Mouse (Mus musculus) midbrain, embryonic 13.5 days (tissue): ENCODE data around the gene P2rx1. TPM values are rescaled to one million over a fixed set of nuclear protein-coding genes. Genes with fewer than 3 reads are reported as not detected.
A peak's percentile ranks its signal among the peaks of the same experiment; 100 is the strongest.

Experiments
- ATAC-seq: fragments of 200-750 bp; cut with Nextera tagmentation; 2 replicates; pipeline ENCODE4 v1.8.0; 2017; ENCODE audit warnings: mild to moderate bottlenecking, moderate TSS enrichment, moderate library complexity
- H3K27ac ChIP-seq: fragments of 300-500 bp; sonication (generic); 2 replicates; pipeline ENCODE4 v1.5.1; 2015; ENCODE audit warnings: inconsistent platforms, mild to moderate bottlenecking, moderate library complexity
- H3K27me3 ChIP-seq: fragments of 300-500 bp; sonication (generic); 2 replicates; pipeline ENCODE4 v1.6.1; 2015; ENCODE audit warnings: mild to moderate bottlenecking, inconsistent platforms
- H3K36me3 ChIP-seq: fragments of 300-500 bp; sonication (generic); 2 replicates; pipeline ENCODE4 v1.6.1; 2015; ENCODE audit warnings: mild to moderate bottlenecking, inconsistent platforms
- H3K4me1 ChIP-seq: fragments of 300-500 bp; sonication (generic); replicated peaks from 2 replicates; pipeline ENCODE4 v1.6.1; 2015; ENCODE audit warnings: inconsistent platforms
- H3K4me2 ChIP-seq: fragments of 300-500 bp; sonication (generic); replicated peaks from 2 replicates; pipeline ENCODE4 v1.6.1; 2015; ENCODE audit warnings: moderate library complexity, mild to moderate bottlenecking, inconsistent platforms
- H3K4me3 ChIP-seq: fragments of 300-500 bp; sonication (generic); replicated peaks from 2 replicates; pipeline ENCODE4 v1.5.1; 2015; ENCODE audit warnings: mild to moderate bottlenecking, inconsistent platforms
- H3K9ac ChIP-seq: fragments of 300-500 bp; sonication (generic); replicated peaks from 2 replicates; pipeline ENCODE4 v1.6.1; 2015; ENCODE audit warnings: mild to moderate bottlenecking, inconsistent platforms
- H3K9me3 ChIP-seq: fragments of 300-500 bp; sonication (generic); 2 replicates; pipeline ENCODE4 v1.6.1; 2016; ENCODE audit warnings: mild to moderate bottlenecking, inconsistent platforms
- WGBS: fragments of 180-500 bp; shearing (Covaris S2); methylation state at CpG from one replicate; pipeline ENCODE4 v1.1.7; 2015; 5-methylcytosine and 5-hydroxymethylcytosine counted together
- polyA plus RNA-seq: library from polyadenylated mRNA; unstranded; fragments of >200 nt; fragmentation: Nextera tagmentation; extraction: Ambion mirVana; gene quantifications from 2 replicates; pipeline ENCODE4 v1.2.1, GENCODE M21; 2015

P2rx1 gene
- polyA plus RNA-seq, 1 experiment from 2014 or later = 0.58 TPM

- H3K4me3 ChIP-seq = no peak overlapping the region
Observed at GRCm38 (mm10) chr11:72991961-72992360, 6.9 kb upstream of the P2rx1 start.

DNA sequence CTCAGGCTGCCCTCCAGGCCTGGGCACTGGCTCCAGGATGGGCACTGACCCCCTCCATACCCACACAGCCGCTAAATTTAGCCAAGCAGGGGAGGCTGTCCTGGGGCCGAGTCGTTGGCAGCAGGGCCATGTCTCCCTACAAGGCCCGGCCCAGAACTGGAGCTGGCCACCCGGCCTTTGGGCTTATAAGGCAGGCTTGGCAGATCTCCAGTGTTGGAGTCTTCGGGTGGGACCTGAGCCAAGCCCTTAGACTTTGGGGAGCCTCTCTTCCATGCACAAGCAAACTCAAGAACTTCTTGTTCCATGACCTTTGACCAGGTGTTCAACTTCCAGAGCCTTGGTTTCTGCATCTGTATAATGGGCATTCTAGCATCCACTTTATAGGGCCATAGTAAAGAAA is 2.6 kb upstream of the P2rx1 start:
- no peaks in the 10 kb centered on the region for H3K27me3 ChIP-seq
- no peak overlapping the region for H3K9ac ChIP-seq
- ATAC-seq = no peak
- H3K27ac ChIP-seq = no peak overlapping the region
- H3K4me2 ChIP-seq = no peak overlapping the region
- no peak overlapping the region for H3K4me3 ChIP-seq
- no peaks in the 10 kb centered on the region for H3K4me1 ChIP-seq
- no peaks in the 10 kb centered on the region for H3K36me3 ChIP-seq
- 90% methylated on average over 6 of the region's 6 CpGs for WGBS
- H3K9me3 ChIP-seq = no peaks in the 10 kb centered on the region

More at GRCm38 (mm10) chr11:72991961-72992360, 6.9 kb upstream of the P2rx1 start:
- Histone ChIP-seq H3K4me2 (no peak overlapping the region), H3K36me3 (no peaks in the 10 kb centered on the region), H3K9me3 (no peaks in the 10 kb centered on the region), H3K27me3 (no peaks in the 10 kb centered on the region), H3K9ac (no peak overlapping the region), H3K4me1 (no peaks in the 10 kb centered on the region), H3K27ac (no peak overlapping the region)
- ATAC-seq = no peak
- WGBS = 68% methylated on average over 9 of the region's 9 CpGs

GRCm38 (mm10) chr11:72996781-72997180 is 2.1 kb upstream of the P2rx1 start:
- Histone ChIP-seq H3K9me3 (no peaks in the 10 kb centered on the region), H3K9ac (no peak overlapping the region), H3K36me3 (no peaks in the 10 kb centered on the region), H3K27me3 (no peaks in the 10 kb centered on the region), H3K4me1 (no peaks in the 10 kb centered on the region), H3K4me3 (no peak overlapping the region), H3K27ac (no peak overlapping the region), H3K4me2 (no peak overlapping the region)
- 89% methylated on average over 2 of the region's 2 CpGs for WGBS
- ATAC-seq = no peak

GRCm38 (mm10) chr11:72997529-72998326 is 1.2 kb upstream of the P2rx1 start:
- ATAC-seq = no peak
- WGBS = 81% methylated on average over 13 of the region's 13 CpGs
- Histone ChIP-seq H3K27ac (no peak overlapping the region), H3K27me3 (no peaks in the 10 kb centered on the region), H3K9me3 (no peaks in the 10 kb centered on the region), H3K9ac (no peak overlapping the region), H3K4me3 (no peak overlapping the region), H3K36me3 (no peaks in the 10 kb centered on the region), H3K4me1 (no peaks in the 10 kb centered on the region), H3K4me2 (no peak overlapping the region)

- WGBS = 13% methylated on average over 6 of the region's 6 CpGs
- H3K4me2 ChIP-seq = no peak overlapping the region
- H3K4me3 ChIP-seq = no peak overlapping the region
- H3K9me3 ChIP-seq = no peaks in the 10 kb centered on the region
- no peak overlapping the region for H3K9ac ChIP-seq
- no peaks in the 10 kb centered on the region for H3K4me1 ChIP-seq
- peak; percentile 40; the same call in 1 of the 2 replicates for ATAC-seq
- no peak overlapping the region for H3K27ac ChIP-seq
- H3K27me3 ChIP-seq = 0 out of 2 replicates have a peak, but pooled peaks cover 2% of the 10 kb centered on the region
- H3K36me3 ChIP-seq = no peaks in the 10 kb centered on the region
Observed at GRCm38 (mm10) chr11:73001029-73001428, 2.1 kb downstream of the P2rx1 start.

- Histone ChIP-seq H3K4me2 (no peak overlapping the region), H3K36me3 (no peaks in the 10 kb centered on the region), H3K27me3 (0 out of 2 replicates have a peak, but pooled peaks cover 4% of the 10 kb centered on the region), H3K4me1 (no peaks in the 10 kb centered on the region), H3K9me3 (no peaks in the 10 kb centered on the region), H3K4me3 (no peak overlapping the region), H3K27ac (no peak overlapping the region), H3K9ac (no peak overlapping the region)
- WGBS = 2% methylated on average over 2 of the region's 2 CpGs
- peak; percentile 66 for ATAC-seq
Observed at GRCm38 (mm10) chr11:73006377-73006776, 7.5 kb downstream of the P2rx1 start.

DNA sequence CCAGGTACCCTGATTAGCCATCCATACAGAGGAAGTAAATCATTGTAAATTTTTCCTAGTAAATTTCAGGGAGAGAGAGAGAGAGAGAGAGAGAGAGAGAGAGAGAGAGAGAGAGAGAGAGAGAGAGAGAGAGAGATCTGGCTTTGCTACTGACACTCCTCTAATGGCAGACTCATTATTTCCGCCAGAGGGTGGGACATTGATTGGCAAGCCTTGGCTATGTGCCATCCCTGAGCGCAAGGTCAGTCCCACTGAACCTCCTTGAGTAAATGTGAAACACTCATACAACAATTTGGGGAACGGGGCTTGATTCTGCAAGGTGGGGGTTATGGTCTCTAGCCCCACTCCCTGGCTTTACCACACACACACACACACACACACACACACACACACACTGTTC is 8.2 kb downstream of the P2rx1 start:
- H3K36me3 ChIP-seq = no peaks in the 10 kb centered on the region
- H3K9ac ChIP-seq = no peak overlapping the region
- H3K4me1 ChIP-seq = no peaks in the 10 kb centered on the region
- H3K9me3 ChIP-seq = no peaks in the 10 kb centered on the region
- 0 out of 2 replicates have a peak, but pooled peaks cover 4% of the 10 kb centered on the region for H3K27me3 ChIP-seq
- H3K4me3 ChIP-seq = no peak overlapping the region
- no peak for ATAC-seq
- no peak overlapping the region for H3K4me2 ChIP-seq
- no peak overlapping the region for H3K27ac ChIP-seq
- WGBS = 77% methylated on average over 3 of the region's 3 CpGs

GRCm38 (mm10) chr11:73007698-73008481 is 9.0 kb downstream of the P2rx1 start:
- Histone ChIP-seq H3K4me1 (no peaks in the 10 kb centered on the region), H3K4me3 (no peak overlapping the region), H3K9ac (no peak overlapping the region), H3K27ac (no peak overlapping the region), H3K27me3 (0 out of 2 replicates have a peak, but pooled peaks cover 4% of the 10 kb centered on the region), H3K9me3 (no peaks in the 10 kb centered on the region), H3K4me2 (no peak overlapping the region), H3K36me3 (no peaks in the 10 kb centered on the region)
- peak; percentile 15; the same call in 1 of the 2 replicates for ATAC-seq
- WGBS = 64% methylated on average over 11 of the region's 11 CpGs

DNA sequence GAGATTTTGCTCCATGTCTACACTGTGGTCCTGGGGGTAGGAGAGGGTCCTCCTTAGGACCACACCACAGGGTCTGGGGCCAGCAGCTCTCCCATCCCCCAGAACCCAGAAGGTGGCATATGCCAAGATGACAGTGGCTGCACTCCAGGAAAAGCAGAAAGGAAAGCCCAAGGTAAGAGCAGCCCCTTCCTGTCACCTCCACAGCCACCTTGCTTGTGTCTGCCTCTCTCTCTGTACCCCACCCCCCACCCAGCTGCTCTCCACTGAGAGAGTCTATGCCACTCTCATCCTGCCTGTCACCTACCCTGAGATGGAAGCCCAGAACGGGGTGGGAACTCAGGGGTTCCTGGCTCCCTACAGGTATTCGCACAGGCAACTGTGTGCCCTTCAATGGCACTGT is 9.9 kb downstream of the P2rx1 start:
- Histone ChIP-seq H3K4me3 (no peak overlapping the region), H3K9ac (no peak overlapping the region), H3K27ac (no peak overlapping the region), H3K27me3 (0 out of 2 replicates have a peak, but pooled peaks cover 4% of the 10 kb centered on the region), H3K9me3 (no peaks in the 10 kb centered on the region), H3K4me2 (no peak overlapping the region), H3K4me1 (no peaks in the 10 kb centered on the region), H3K36me3 (no peaks in the 10 kb centered on the region)
- no peak for ATAC-seq
- WGBS = 74% methylated on average over 2 of the region's 2 CpGs

GRCm38 (mm10) chr11:73009531-73010274 is 10.8 kb downstream of the P2rx1 start:
- Histone ChIP-seq H3K27ac (no peak overlapping the region), H3K27me3 (0 out of 2 replicates have a peak, but pooled peaks cover 2% of the 10 kb centered on the region), H3K9ac (no peak overlapping the region), H3K9me3 (no peaks in the 10 kb centered on the region), H3K4me2 (no peak overlapping the region), H3K36me3 (no peaks in the 10 kb centered on the region), H3K4me1 (no peaks in the 10 kb centered on the region), H3K4me3 (no peak overlapping the region)
- 60% methylated on average over 13 of the region's 13 CpGs for WGBS
- no peak for ATAC-seq

GRCm38 (mm10) chr11:73013981-73014380 is 15.1 kb downstream of the P2rx1 start:
- peaks cover 4% of the 10 kb centered on the region; the same call in 1 of the 2 replicates for H3K4me1 ChIP-seq
- no peak for ATAC-seq
- H3K27ac ChIP-seq = no peak overlapping the region
- no peaks in the 10 kb centered on the region for H3K36me3 ChIP-seq
- H3K9me3 ChIP-seq = no peaks in the 10 kb centered on the region
- peaks cover 11% of the 10 kb centered on the region for H3K27me3 ChIP-seq
- WGBS = 67% methylated on average over 5 of the region's 5 CpGs
- no peak overlapping the region for H3K4me2 ChIP-seq
- H3K9ac ChIP-seq = no peak overlapping the region
- no peak overlapping the region for H3K4me3 ChIP-seq
